Mouse (Mus musculus): ENCODE results near the gene Prc1. TPM values are rescaled to one million over a fixed set of nuclear protein-coding genes. Genes with fewer than 3 reads are reported as not detected.

The Prc1 gene
- polyA plus RNA-seq (2012; rRNA removed) = 33.7 and 34.6 TPM in 2 replicates

- DNase-seq (ENCODE audit: low read depth, low spot score) = peak; percentile 81
- under 1% methylated on average over 52 of the region's 52 CpGs for WGBS
Measured at GRCm38 (mm10) chr7:80294062-80294763, at the start of gene Prc1. Gene Prc1, plus strand, starts transcription at chr7:80294450.

GRCm38 (mm10) chr7:80244851-80245250 is 49.4 kb upstream of the Prc1 start:
- 91% methylated on average over 4 of the region's 4 CpGs for WGBS
- no peak for DNase-seq (ENCODE audit: low read depth, low spot score)

GRCm38 (mm10) chr7:80246148-80246721 is 48.0 kb upstream of the Prc1 start, which contains the start of gene Ttll13:
Gene Ttll13, plus strand, starts transcription at chr7:80246376.
- under 1% methylated on average over 48 of the region's 48 CpGs for WGBS
- DNase-seq (ENCODE audit: low read depth, low spot score) = peak; percentile 86

GRCm38 (mm10) chr7:80246859-80247258 is 47.4 kb upstream of the Prc1 start:
- 48% methylated on average over 7 of the region's 7 CpGs for WGBS
- DNase-seq (ENCODE audit: low read depth, low spot score) = no peak

GRCm38 (mm10) chr7:80252437-80252836 is 41.8 kb upstream of the Prc1 start:
- no peak for DNase-seq (ENCODE audit: low read depth, low spot score)
- 80% methylated on average over 7 of the region's 7 CpGs for WGBS

GRCm38 (mm10) chr7:80252886-80253285 is 41.4 kb upstream of the Prc1 start:
- WGBS = 90% methylated on average over 11 of the region's 11 CpGs
- DNase-seq (ENCODE audit: low read depth, low spot score) = no peak

- no peak for DNase-seq (ENCODE audit: low read depth, low spot score)
- WGBS = 74% methylated on average over 2 of the region's 2 CpGs
Measured at GRCm38 (mm10) chr7:80255981-80256380, 38.3 kb upstream of the Prc1 start.

GRCm38 (mm10) chr7:80257706-80258105 is 36.5 kb upstream of the Prc1 start:
- 81% methylated on average over 2 of the region's 2 CpGs for WGBS
- no peak for DNase-seq (ENCODE audit: low read depth, low spot score)

- peak; percentile 60 for DNase-seq (ENCODE audit: low read depth, low spot score)
- WGBS = 27% methylated on average over 40 of the region's 40 CpGs
Measured at GRCm38 (mm10) chr7:80260625-80261371, 33.5 kb upstream of the Prc1 start, which contains the start of gene Ngrn. Gene Ngrn, plus strand, starts transcription at chr7:80261215.

GRCm38 (mm10) chr7:80261372-80261990 is 32.8 kb upstream of the Prc1 start:
- no peak for DNase-seq (ENCODE audit: low read depth, low spot score)
- under 1% methylated on average over 32 of the region's 32 CpGs for WGBS

- WGBS = 89% methylated on average over 12 of the region's 12 CpGs
- DNase-seq (ENCODE audit: low read depth, low spot score) = no peak
Measured at GRCm38 (mm10) chr7:80264606-80265005, 29.6 kb upstream of the Prc1 start.

GRCm38 (mm10) chr7:80267764-80268163 is 26.5 kb upstream of the Prc1 start:
- no peak for DNase-seq (ENCODE audit: low read depth, low spot score)
- 85% methylated on average over 1 of the region's 1 CpGs for WGBS

- 2% methylated on average over 21 of the region's 21 CpGs for WGBS
- DNase-seq (ENCODE audit: low read depth, low spot score) = peak; percentile 97
Measured at GRCm38 (mm10) chr7:80268897-80269750, 25.1 kb upstream of the Prc1 start, which contains the start of gene Vps33b. Gene Vps33b, plus strand, starts transcription at chr7:80269649.

- DNase-seq (ENCODE audit: low read depth, low spot score) = no peak
- WGBS = under 1% methylated on average over 23 of the region's 23 CpGs
Measured at GRCm38 (mm10) chr7:80269751-80270255, 24.4 kb upstream of the Prc1 start.

- WGBS = 83% methylated on average over 2 of the region's 2 CpGs
Measured at GRCm38 (mm10) chr7:80273456-80273855, 20.8 kb upstream of the Prc1 start.

GRCm38 (mm10) chr7:80276374-80276773 is 17.9 kb upstream of the Prc1 start:
- no peak for DNase-seq (ENCODE audit: low read depth, low spot score)
- 92% methylated on average over 4 of the region's 4 CpGs for WGBS

More at GRCm38 (mm10) chr7:80273456-80273855, 20.8 kb upstream of the Prc1 start:
- DNase-seq (ENCODE audit: low read depth, low spot score) = no peak

GRCm38 (mm10) chr7:80280032-80280431 is 14.2 kb upstream of the Prc1 start:
- 87% methylated on average over 10 of the region's 10 CpGs for WGBS
- DNase-seq (ENCODE audit: low read depth, low spot score) = no peak

- WGBS = 92% methylated on average over 2 of the region's 2 CpGs
Measured at GRCm38 (mm10) chr7:80280998-80281397, 13.3 kb upstream of the Prc1 start.

GRCm38 (mm10) chr7:80281646-80282045 is 12.6 kb upstream of the Prc1 start:
- no peak for DNase-seq (ENCODE audit: low read depth, low spot score)
- WGBS = 84% methylated on average over 3 of the region's 3 CpGs

More at GRCm38 (mm10) chr7:80280998-80281397, 13.3 kb upstream of the Prc1 start:
- DNase-seq (ENCODE audit: low read depth, low spot score) = no peak

Data from large intestine, adult 2 months (tissue).